30 mouse cellular contexts compared by ENCODE assay signal in the genomic region with DNA sequence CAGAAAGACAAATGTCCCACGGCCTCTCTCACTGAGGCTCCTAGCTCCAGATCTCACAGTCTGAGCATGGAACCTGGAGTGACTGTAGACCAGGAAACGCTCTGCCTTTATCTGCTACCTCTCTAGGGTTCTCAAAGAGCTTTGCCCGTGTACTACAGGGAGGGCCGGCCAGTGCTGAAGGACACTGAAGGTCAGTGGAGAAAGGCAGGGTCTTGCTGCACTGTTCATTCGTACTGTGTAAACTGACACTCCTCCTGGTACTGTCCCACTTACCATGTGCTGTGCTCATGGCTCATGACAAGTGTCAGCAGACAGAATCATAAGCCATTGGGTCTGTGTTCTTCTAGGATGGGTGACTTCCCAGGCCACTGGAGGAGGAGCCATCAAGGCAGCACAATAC. TPM values are rescaled to one million over a fixed set of nuclear protein-coding genes. Genes with fewer than 3 reads are reported as not detected.
A peak's percentile ranks its signal among the peaks of the same experiment; 100 is the strongest.
DNase-seq lines count a peak whose midpoint lies in the region; ATAC-seq lines count a peak whose summit lies in the region.
"Had no signal": no experiment of that assay in that cellular context is flagged by ENCODE, and none has a peak within 500 bp of the region (broad histone marks: within the 10 kb centered on the region; RNA-seq: fewer than 3 reads in every experiment).

No protein-coding gene starts in this region.

- no peaks in the 10 kb centered on the region for H3K9me3 ChIP-seq in heart, embryonic 10.5 days
- no peaks in the 10 kb centered on the region for H3K9me3 ChIP-seq in heart, embryonic 15.5 days (replicated peaks)
- H3K9me3 ChIP-seq in liver, embryonic 12.5 days (replicated peaks) = no peaks in the 10 kb centered on the region
- H3K9me3 ChIP-seq: intestine, embryonic 15.5 days; liver, embryonic 13.5 days; megakaryocyte, embryonic 14.5 days; midbrain, embryonic 13.5 days had no signal

- H3K27ac ChIP-seq in heart, embryonic 10.5 days = peak overlapping the region; percentile 87
- peak overlapping the region; percentile 87 for H3K27ac ChIP-seq in heart, embryonic 15.5 days
- H3K27ac ChIP-seq in liver, embryonic 12.5 days = no peak overlapping the region
- H3K27ac ChIP-seq: gastrocnemius, adult 2 months; hindbrain, postnatal 0 days; intestine, embryonic 15.5 days; layer of hippocampus, adult 2 months; liver, embryonic 13.5 days; midbrain, embryonic 13.5 days; stomach, postnatal 0 days had no signal

- no peak for DNase-seq in heart, embryonic 10.5 days (ENCODE audit: low spot score)
- DNase-seq in heart, postnatal 25 days (ENCODE audit: low spot score) = no peak
- no peak for DNase-seq in heart, adult 18-20 months
- DNase-seq in urinary bladder, adult 2 months (ENCODE audit: low spot score) = peak; percentile 10
- DNase-seq in urinary bladder, adult 18-20 months (ENCODE audit: low spot score in 2 of 2) = no peak
- DNase-seq: adrenal gland, postnatal 14 days; cerebellum, adult 11 months; cerebellum, adult 9-10 months; cerebellum, postnatal 36 days; gastrocnemius, adult 2 months; kidney, adult 2 months; left cerebral cortex, postnatal 4 days; liver, embryonic 13.5 days; lung, adult 18-20 months; lung, postnatal 4 days; retina, postnatal 1 day; spleen, adult 18-20 months had no signal

- WGBS in heart, embryonic 10.5 days = 41% methylated on average over 5 of the region's 5 CpGs
- WGBS in heart, embryonic 15.5 days = 44% methylated on average over 5 of the region's 5 CpGs
- 66% methylated on average over 5 of the region's 5 CpGs for WGBS in liver, embryonic 12.5 days (ENCODE audit: insufficient replicate concordance)

- peak; percentile 63; the same call in 1 of the 2 replicates for ATAC-seq in heart, embryonic 15.5 days (replicated peaks; ENCODE audit: insufficient number of reproducible peaks, insufficient read depth, low FRiP score, low read depth)
- ATAC-seq in liver, embryonic 12.5 days = no peak
- ATAC-seq: CD4-positive, CD25-positive, alpha-beta regulatory T cell, adult 4 months; forebrain, embryonic 14.5 days; hindbrain, postnatal 0 days; intestine, embryonic 15.5 days; lung, postnatal 0 days; midbrain, embryonic 13.5 days had no signal

- no peaks in the 10 kb centered on the region for H3K27me3 ChIP-seq in heart, embryonic 10.5 days (ENCODE audit: insufficient read depth, poor library complexity, severe bottlenecking)
- H3K27me3 ChIP-seq in heart, embryonic 15.5 days = no peaks in the 10 kb centered on the region
- no peaks in the 10 kb centered on the region for H3K27me3 ChIP-seq in liver, embryonic 12.5 days (replicated peaks)
- H3K27me3 ChIP-seq: intestine, embryonic 15.5 days; liver, embryonic 13.5 days; megakaryocyte, embryonic 14.5 days; midbrain, embryonic 13.5 days had no signal

- peaks cover 51% of the 10 kb centered on the region for H3K4me1 ChIP-seq in heart, embryonic 10.5 days
- peaks cover 43% of the 10 kb centered on the region for H3K4me1 ChIP-seq in heart, embryonic 15.5 days (replicated peaks)
- H3K4me1 ChIP-seq in liver, embryonic 12.5 days = no peaks in the 10 kb centered on the region
- H3K4me1 ChIP-seq: intestine, embryonic 15.5 days; liver, embryonic 13.5 days had no signal

- no peak overlapping the region for H3K9ac ChIP-seq in heart, embryonic 15.5 days
- H3K9ac ChIP-seq in liver, embryonic 12.5 days = no peak overlapping the region
- H3K9ac ChIP-seq: intestine, embryonic 15.5 days; liver, embryonic 13.5 days; midbrain, embryonic 13.5 days had no signal

- no peak overlapping the region for H3K4me2 ChIP-seq in heart, embryonic 15.5 days
- no peak overlapping the region for H3K4me2 ChIP-seq in liver, embryonic 12.5 days
- H3K4me2 ChIP-seq: intestine, embryonic 15.5 days; liver, embryonic 13.5 days; midbrain, embryonic 13.5 days had no signal

- H3K4me3 ChIP-seq in heart, embryonic 10.5 days = no peak overlapping the region
- no peak overlapping the region for H3K4me3 ChIP-seq in heart, embryonic 15.5 days
- no peak overlapping the region for H3K4me3 ChIP-seq in liver, embryonic 12.5 days
- H3K4me3 ChIP-seq: gastrocnemius, adult 2 months; intestine, embryonic 15.5 days; layer of hippocampus, adult 2 months; liver, embryonic 13.5 days; megakaryocyte, embryonic 14.5 days; midbrain, embryonic 13.5 days had no signal

- intact Hi-C loops in heart, postnatal 25 days (cut with DNase I) = no loop called here

- peaks cover 8% of the 10 kb centered on the region; the same call in 1 of the 2 replicates for H3K36me3 ChIP-seq in heart, embryonic 10.5 days
- H3K36me3 ChIP-seq in heart, embryonic 15.5 days = no peaks in the 10 kb centered on the region
- peaks cover 38% of the 10 kb centered on the region for H3K36me3 ChIP-seq in liver, embryonic 12.5 days

RNA-seq across cellular contexts. Expression of a gene that starts 17.2 kb away (rescaled TPM):
- 31.3 and 57.0 TPM in 2 replicates for polyA plus RNA-seq in heart, embryonic 10.5 days (2016; fragmentation: Nextera tagmentation; extraction: Ambion mirVana)
- total RNA-seq in heart, postnatal 25 days (2021) = 100 to 1,000 TPM; 182 to 191 TPM
- 51.7 and 65.3 TPM in 2 replicates for polyA plus RNA-seq in heart, embryonic 15.5 days (2015; fragmentation: Nextera tagmentation; extraction: Ambion mirVana)
- 100 to 1,000 TPM; 201 to 225 TPM for total RNA-seq in heart, adult 18-20 months (2021)
- polyA plus RNA-seq in urinary bladder, adult 2 months (2012; rRNA removed) = 11.2 and 26.9 TPM in 2 replicates
- polyA plus RNA-seq in liver, embryonic 12.5 days (2016; fragmentation: Nextera tagmentation; extraction: Ambion mirVana) = 0.49 and 0.64 TPM in 2 replicates

RNA-seq across cellular contexts. Expression of a gene that starts 23.0 kb away (rescaled TPM):
- not detected in 2 replicates for polyA plus RNA-seq in heart, embryonic 10.5 days (2016; fragmentation: Nextera tagmentation; extraction: Ambion mirVana)
- total RNA-seq in heart, postnatal 25 days (2021) = not detected
- 0.32 TPM in 1 of 2 replicates, not detected in the other for polyA plus RNA-seq in heart, embryonic 15.5 days (2015; fragmentation: Nextera tagmentation; extraction: Ambion mirVana)
- total RNA-seq in heart, adult 18-20 months (2021) = not detected
- polyA plus RNA-seq in urinary bladder, adult 2 months (2012; rRNA removed) = 0.03 and 0.06 TPM in 2 replicates
- polyA plus RNA-seq in liver, embryonic 12.5 days (2016; fragmentation: Nextera tagmentation; extraction: Ambion mirVana) = 0.05 TPM in 1 of 2 replicates, not detected in the other
- total RNA-seq: adrenal gland, postnatal 14 days had no signal
- polyA plus RNA-seq: embryonic facial prominence, embryonic 11.5 days; kidney, embryonic 16.5 days; liver, embryonic 13.5 days had no signal

RNA-seq across cellular contexts. Expression of a gene that starts 38.3 kb away (rescaled TPM):
- polyA plus RNA-seq in heart, embryonic 10.5 days (2016; fragmentation: Nextera tagmentation; extraction: Ambion mirVana) = 8.1 and 10.4 TPM in 2 replicates
- total RNA-seq in heart, postnatal 25 days (2021) = 1 to 10 TPM; 2.6 to 3.3 TPM
- polyA plus RNA-seq in heart, embryonic 15.5 days (2015; fragmentation: Nextera tagmentation; extraction: Ambion mirVana) = 7.6 and 7.8 TPM in 2 replicates
- 1 to 10 TPM in 1 of 2 experiments, under 1 TPM in 1; 0.92 to 3.0 TPM for total RNA-seq in heart, adult 18-20 months (2021)
- 18.9 TPM in 2 replicates for polyA plus RNA-seq in urinary bladder, adult 2 months (2012; rRNA removed)
- 4.2 and 4.8 TPM in 2 replicates for polyA plus RNA-seq in liver, embryonic 12.5 days (2016; fragmentation: Nextera tagmentation; extraction: Ambion mirVana)
